Mouse (Mus musculus) heart, postnatal 10 days (tissue): Measurements from ENCODE around the gene Pold3. TPM values are rescaled to one million over a fixed set of nuclear protein-coding genes. Genes with fewer than 3 reads are reported as not detected.

Source experiments
- DNase-seq, 2 experiments: peaks; one replicate each; pipeline ENCODE4 v3.0.0; 2021
- intact Hi-C: fragments of 180-260 bp; cut with DNase I; formaldehyde crosslinking; loops from one replicate; pipeline ENCODE4 v1.15.1; 2025
- total RNA-seq, 2 experiments: library from RNA; stranded (reverse); gene quantifications; 2 replicates each; pipeline ENCODE4 v1.2.3; 2021

Pold3 gene
- total RNA-seq, result 10 to 100 TPM; 14.9 to 16.2 TPM

- intact Hi-C loops, result no loop called here
- DNase-seq, result peak; percentile 99 to 100
These were observed at the start of gene Pold3 for GRCm38 (mm10) chr7:100121376-100121789. Gene Pold3 (minus strand): TSS chr7:100121565.

GRCm38 (mm10) chr7:100170756-100171155 is 49.4 kb upstream of the Pold3 start:
- intact Hi-C loops, result no loop called here
- DNase-seq, result no peak

GRCm38 (mm10) chr7:100168654-100169053 is 47.3 kb upstream of the Pold3 start:
- intact Hi-C loops, result no loop called here
- DNase-seq, result peak; percentile 16 to 28

- intact Hi-C loops, result no loop called here
- no peak for DNase-seq
These were observed 42.1 kb upstream of the Pold3 start for GRCm38 (mm10) chr7:100163506-100163905.

GRCm38 (mm10) chr7:100160006-100160405 is 38.6 kb upstream of the Pold3 start:
- intact Hi-C loops, result no loop called here
- DNase-seq, result no peak

GRCm38 (mm10) chr7:100159105-100159841 is 37.9 kb upstream of the Pold3 start, which contains the start of gene Lipt2:
Gene Lipt2 (plus strand): TSS chr7:100159277.
- intact Hi-C loops, result loop anchor here (2.0 kb wide), 1 partner anchor 28 kb away; no protein-coding TSS in a partner anchor
- peak; percentile 94 for DNase-seq

GRCm38 (mm10) chr7:100157669-100158068 is 36.3 kb upstream of the Pold3 start:
- intact Hi-C loops, result loop anchor here (2.0 kb wide), 1 partner anchor 29 kb away; no protein-coding TSS in a partner anchor
- DNase-seq, result no peak

GRCm38 (mm10) chr7:100150626-100151025 is 29.3 kb upstream of the Pold3 start:
- no peak for DNase-seq
- intact Hi-C loops, result no loop called here

- intact Hi-C loops, result no loop called here
- no peak for DNase-seq
These were observed 28.7 kb upstream of the Pold3 start for GRCm38 (mm10) chr7:100150086-100150485.

- intact Hi-C loops, result no loop called here
- DNase-seq, result no peak
These were observed 27.2 kb upstream of the Pold3 start for GRCm38 (mm10) chr7:100148586-100148985.

- no peak for DNase-seq
- intact Hi-C loops, result no loop called here
These were observed 19.2 kb upstream of the Pold3 start for GRCm38 (mm10) chr7:100140591-100140990.

GRCm38 (mm10) chr7:100138075-100138474 is 16.7 kb upstream of the Pold3 start:
- intact Hi-C loops, result no loop called here
- no peak for DNase-seq

- peak; percentile 31 to 36 for DNase-seq
- intact Hi-C loops, result no loop called here
These were observed 15.7 kb upstream of the Pold3 start for GRCm38 (mm10) chr7:100137038-100137437.

- intact Hi-C loops, result no loop called here
- no peak for DNase-seq
These were observed 11.0 kb upstream of the Pold3 start for GRCm38 (mm10) chr7:100132379-100132778.

GRCm38 (mm10) chr7:100130592-100130991 is 9.2 kb upstream of the Pold3 start:
- no peak for DNase-seq
- intact Hi-C loops, result no loop called here

GRCm38 (mm10) chr7:100128262-100129041 is 7.1 kb upstream of the Pold3 start:
- intact Hi-C loops, result no loop called here
- DNase-seq, result no peak

- intact Hi-C loops, result no loop called here
- no peak for DNase-seq
These were observed 5.1 kb upstream of the Pold3 start for GRCm38 (mm10) chr7:100126514-100126913.

- intact Hi-C loops, result no loop called here
- DNase-seq, result peak; percentile 21 to 29
These were observed 3.8 kb upstream of the Pold3 start for GRCm38 (mm10) chr7:100125166-100125565.

GRCm38 (mm10) chr7:100124211-100124610 is 2.8 kb upstream of the Pold3 start:
- DNase-seq, result peak; percentile 17 to 54
- intact Hi-C loops, result no loop called here

- peak; percentile 44 to 61 for DNase-seq
- intact Hi-C loops, result loop anchor here (1.0 to 2.0 kb wide), 2 partner anchors 65 to 111 kb away; no protein-coding TSS in a partner anchor
These were observed 2.1 kb upstream of the Pold3 start for GRCm38 (mm10) chr7:100123486-100123885.

- intact Hi-C loops, result no loop called here
- no peak for DNase-seq
These were observed 539 bp downstream of the Pold3 start for GRCm38 (mm10) chr7:100120791-100121261.
